Comparison of ENCODE assay signal across 8 mouse cellular contexts in genomic region chr19:6924461-6925306, GRCm38 (mm10). TPM values are rescaled to one million over a fixed set of nuclear protein-coding genes. Genes with fewer than 3 reads are reported as not detected.
DNase-seq lines count a peak whose midpoint lies in the region; ATAC-seq and TF ChIP-seq lines count a peak whose summit lies in the region.

No protein-coding gene starts in this region.

- 3% methylated on average over 39 of the region's 39 CpGs for WGBS in liver, postnatal 0 days (ENCODE audit: insufficient replicate concordance)

- peaks cover 47% of the 10 kb centered on the region for H3K27me3 ChIP-seq in liver, postnatal 0 days (ENCODE audit: insufficient read depth, low read length)

- no peak overlapping the region for H3K9ac ChIP-seq in liver, postnatal 0 days (replicated peaks)

- peak; percentile 73 for DNase-seq in A20 (ENCODE audit: low read depth, low spot score)
- DNase-seq in adrenal gland, postnatal 4 days (ENCODE audit: low spot score in 2 of 2) = peak; percentile 67 to 82
- peak; percentile 44 for DNase-seq in fibroblast of lung, adult 2 months (ENCODE audit: low read depth)
- DNase-seq in heart, postnatal 14 days = peak; percentile 89 to 93
- peak; percentile 90 for DNase-seq in layer of hippocampus, adult 11-12 months (ENCODE audit: low spot score)
- DNase-seq in liver, postnatal 0 days = peak; percentile 85
- DNase-seq in ovary, adult 18-20 months (ENCODE audit: low spot score) = peak; percentile 62
- peak; percentile 66 to 90 for DNase-seq in thymus, postnatal 10 days (ENCODE audit: low spot score in 2 of 2)

- peak; percentile 84 for TF ChIP-seq CTCF in liver, postnatal 0 days (IDR thresholded peaks at IDR 0.05; ENCODE audit: low read depth)

- peaks cover 34% of the 10 kb centered on the region for H3K4me1 ChIP-seq in liver, postnatal 0 days (ENCODE audit: insufficient read depth)

- no peak overlapping the region for H3K27ac ChIP-seq in liver, postnatal 0 days (ENCODE audit: low read depth)

- no peak for TF ChIP-seq EP300 in liver, postnatal 0 days (IDR thresholded peaks at IDR 0.05; ENCODE audit: low read depth)

- H3K9me3 ChIP-seq in liver, postnatal 0 days (ENCODE audit: low read length) = no peaks in the 10 kb centered on the region

- 0 out of 2 replicates have a peak overlapping the region, but pooled peaks have one; percentile 6 for H3K4me3 ChIP-seq in liver, postnatal 0 days (ENCODE audit: low read depth, low read length)

- intact Hi-C loops in heart, postnatal 14 days (cut with DNase I) = loop anchor here (1.0 to 2.0 kb wide), 3 partner anchors 16 to 96 kb away; partner anchors contain the start of gene Bad

- no peak for ATAC-seq in liver, postnatal 0 days

- 0 out of 2 replicates have a peak, but pooled peaks cover 2% of the 10 kb centered on the region for H3K36me3 ChIP-seq in liver, postnatal 0 days (replicated peaks; ENCODE audit: insufficient read depth, low read length)

- peak overlapping the region; percentile 38 for H3K4me2 ChIP-seq in liver, postnatal 0 days (ENCODE audit: low read depth, low read length)

RNA-seq across cellular contexts. Expression of gene Catsperz, which starts 0.5 kb away (rescaled TPM):
- 1 to 10 TPM; 1.2 to 1.4 TPM for total RNA-seq in adrenal gland, postnatal 4 days (2021)
- not detected for total RNA-seq in heart, postnatal 14 days (2021)
- 0.81 TPM in 2 replicates for polyA plus RNA-seq in liver, postnatal 0 days (2015; fragmentation: Nextera tagmentation; extraction: Ambion mirVana)

RNA-seq across cellular contexts. Expression of gene Esrra, which starts 3.1 kb away (rescaled TPM):
- 10 to 100 TPM; 47.0 to 47.9 TPM for total RNA-seq in adrenal gland, postnatal 4 days (2021)
- 100 to 1,000 TPM; 128 to 136 TPM for total RNA-seq in heart, postnatal 14 days (2021)
- polyA plus RNA-seq in liver, postnatal 0 days (2015; fragmentation: Nextera tagmentation; extraction: Ambion mirVana) = 7.7 and 8.2 TPM in 2 replicates

RNA-seq across cellular contexts. Expression of gene Kcnk4, which starts 9.6 kb away (rescaled TPM):
- under 1 TPM; 0.14 to 0.34 TPM for total RNA-seq in adrenal gland, postnatal 4 days (2021)
- total RNA-seq in heart, postnatal 14 days (2021) = under 1 TPM in 1 of 2 experiments, not detected in 1; 0.26 TPM
- polyA plus RNA-seq in liver, postnatal 0 days (2015; fragmentation: Nextera tagmentation; extraction: Ambion mirVana) = 0.06 and 0.09 TPM in 2 replicates

RNA-seq across cellular contexts. Expression of gene Prdx5, which starts 14.8 kb away (rescaled TPM):
- total RNA-seq in adrenal gland, postnatal 4 days (2021) = 100 to 1,000 TPM; 199 to 210 TPM
- 100 to 1,000 TPM; 595 to 603 TPM for total RNA-seq in heart, postnatal 14 days (2021)
- polyA plus RNA-seq in liver, postnatal 0 days (2015; fragmentation: Nextera tagmentation; extraction: Ambion mirVana) = 371 and 389 TPM in 2 replicates

RNA-seq across cellular contexts. Expression of gene Trmt112, which starts 15.2 kb away (rescaled TPM):
- total RNA-seq in adrenal gland, postnatal 4 days (2021) = 100 to 1,000 TPM in 1 of 2 experiments, 10 to 100 TPM in 1; 98.3 to 101 TPM
- total RNA-seq in heart, postnatal 14 days (2021) = 10 to 100 TPM; 26.7 to 30.6 TPM
- polyA plus RNA-seq in liver, postnatal 0 days (2015; fragmentation: Nextera tagmentation; extraction: Ambion mirVana) = 67.1 and 68.6 TPM in 2 replicates
